Mouse (Mus musculus): ENCODE data around the gene Gpatch3.

Gpatch3 gene

DNA sequence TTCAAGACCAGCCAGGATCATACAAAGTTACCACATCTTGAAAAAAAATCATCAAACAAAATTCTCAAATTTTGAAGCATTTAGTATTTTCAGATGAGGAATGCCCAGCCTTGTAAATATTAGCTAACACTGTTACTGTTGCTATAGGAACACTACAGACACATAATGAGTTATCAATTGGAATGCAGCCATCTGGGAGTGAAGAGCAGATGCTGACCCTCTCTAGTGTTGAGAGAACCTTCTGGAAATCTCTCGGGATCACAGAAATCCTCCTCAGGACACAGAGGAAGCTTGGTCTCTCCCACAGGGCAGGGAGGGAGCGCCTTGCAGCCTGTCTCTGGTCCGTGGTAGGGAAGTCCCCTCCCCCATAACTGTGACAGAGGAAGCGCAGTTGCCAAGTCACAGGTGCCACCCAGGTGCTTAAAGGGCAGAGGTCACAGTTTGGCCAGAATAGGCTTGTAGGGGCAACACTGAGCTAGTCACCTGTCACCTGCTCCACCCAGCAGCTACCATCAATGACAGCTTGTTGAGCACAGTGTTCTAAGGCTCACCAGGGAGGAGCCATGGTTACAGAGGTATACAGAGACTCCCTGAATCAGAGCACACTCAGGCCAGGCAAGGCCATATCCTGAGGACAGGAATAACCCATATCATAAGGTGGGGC, 45.1 kb downstream of the Gpatch3 start:
- no peak for DNase-seq (ENCODE audit: low read depth, low spot score)

DNA sequence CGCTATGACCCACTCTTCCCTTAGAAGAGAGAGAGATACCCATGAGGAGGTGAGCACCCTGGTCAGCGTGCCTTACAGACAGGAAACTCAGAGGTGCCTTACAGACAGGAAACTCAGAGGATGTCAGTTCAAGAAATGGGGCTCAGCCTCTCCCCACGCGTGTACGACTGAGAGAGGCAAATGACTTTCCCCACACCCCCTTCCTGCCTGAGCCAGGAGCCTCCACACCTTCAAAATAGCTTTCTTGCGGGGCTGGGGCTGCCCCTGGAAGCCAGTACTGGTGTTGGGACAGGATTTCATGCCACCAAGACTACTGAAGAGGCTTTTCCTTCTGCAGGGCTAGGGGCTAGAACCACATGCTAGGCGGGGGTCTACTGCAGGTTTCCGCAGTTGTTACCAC, 46.1 kb downstream of the Gpatch3 start:
- DNase-seq (ENCODE audit: low read depth, low spot score) = no peak

DNA sequence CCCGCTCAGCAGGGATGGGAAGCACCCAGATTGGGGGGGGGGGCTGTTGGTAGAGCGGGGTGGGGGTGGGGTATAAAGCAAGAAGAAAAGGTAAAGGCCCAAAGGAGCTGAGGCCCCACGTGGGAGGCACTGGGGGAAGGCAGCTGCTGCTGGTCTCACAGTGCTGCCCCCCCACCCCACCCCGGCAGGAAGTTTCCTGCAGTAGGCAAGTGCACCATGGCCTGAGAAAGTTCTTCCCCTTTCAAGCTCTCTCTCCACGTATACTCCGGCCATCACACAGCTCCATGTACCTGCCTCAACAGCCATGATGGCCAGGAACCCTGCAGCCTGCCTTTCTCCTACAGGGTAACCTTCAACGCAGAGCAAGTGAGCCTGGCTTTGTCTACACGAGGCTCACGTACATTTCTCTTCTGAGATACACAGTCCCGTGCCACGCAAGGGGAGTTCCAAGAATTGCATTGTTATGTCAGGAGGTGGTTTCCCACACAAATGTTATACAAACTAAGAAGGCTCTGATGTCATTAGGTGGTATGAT, 47.7 kb downstream of the Gpatch3 start:
- peak; percentile 74 for DNase-seq (ENCODE audit: low read depth, low spot score)

DNA sequence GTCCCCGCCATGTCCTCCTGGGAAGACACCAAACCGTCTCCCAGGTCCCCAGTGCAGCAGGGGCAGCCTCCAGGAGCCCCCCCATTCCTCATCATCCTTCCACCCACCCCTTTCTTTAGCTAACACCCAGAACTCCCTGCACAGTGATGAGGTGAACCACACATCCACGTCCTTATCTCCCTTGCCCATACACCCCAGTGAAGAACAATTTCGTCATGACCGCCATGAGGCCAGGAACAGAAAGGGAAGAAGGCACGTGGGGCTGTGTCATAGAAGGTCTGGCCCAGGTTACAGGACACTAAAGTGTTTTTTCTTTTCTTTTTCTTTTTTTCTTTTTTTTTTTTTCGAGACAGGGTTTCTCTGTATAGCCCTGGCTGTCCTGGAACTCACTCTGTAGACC, 50.3 kb downstream of the Gpatch3 start:
- no peak for DNase-seq (ENCODE audit: low read depth, low spot score)

DNA sequence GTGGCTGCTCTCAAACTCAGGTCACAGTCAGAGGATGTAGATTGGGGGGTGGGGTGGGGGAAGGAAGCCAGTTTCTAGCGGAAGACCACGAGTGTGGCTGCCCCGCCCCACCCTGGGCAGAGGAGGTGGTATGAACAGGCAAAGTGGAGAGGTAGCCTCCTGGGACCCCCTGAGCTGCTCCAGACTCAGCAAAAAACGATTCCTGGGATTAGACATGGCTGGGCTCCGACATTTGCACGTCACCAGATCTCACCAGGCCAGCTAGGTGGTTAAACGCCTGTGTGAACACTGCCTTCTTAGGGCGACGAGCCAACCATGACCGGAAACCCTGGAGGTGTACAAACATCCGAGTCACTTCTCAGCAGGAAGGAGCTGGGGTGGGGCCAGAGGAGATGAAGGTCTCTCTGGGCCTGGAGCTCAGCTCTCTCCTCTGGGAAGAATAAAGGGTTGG, 51.1 kb downstream of the Gpatch3 start:
- peak; percentile 75 for DNase-seq (ENCODE audit: low read depth, low spot score)

DNA sequence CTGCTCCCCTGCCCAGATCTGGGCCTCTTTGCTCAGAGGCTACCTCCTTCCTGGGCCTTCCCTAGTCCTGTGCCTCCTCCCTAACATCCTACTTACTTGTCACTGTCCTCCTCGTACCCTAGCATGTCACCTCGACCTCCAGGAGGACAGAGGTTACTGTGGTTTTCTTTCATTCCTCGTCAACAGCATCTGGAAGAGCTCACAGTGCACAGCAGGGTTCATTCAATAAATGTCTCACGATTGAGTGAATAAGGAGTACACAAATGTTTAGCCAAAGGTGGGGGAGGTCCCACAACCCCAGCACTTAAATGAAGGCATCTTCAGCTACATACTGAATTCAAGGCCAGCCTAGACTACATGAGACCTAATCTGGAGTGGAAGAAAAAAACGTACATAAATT, 51.7 kb downstream of the Gpatch3 start:
- peak; percentile 60 for DNase-seq (ENCODE audit: low read depth, low spot score)

DNA sequence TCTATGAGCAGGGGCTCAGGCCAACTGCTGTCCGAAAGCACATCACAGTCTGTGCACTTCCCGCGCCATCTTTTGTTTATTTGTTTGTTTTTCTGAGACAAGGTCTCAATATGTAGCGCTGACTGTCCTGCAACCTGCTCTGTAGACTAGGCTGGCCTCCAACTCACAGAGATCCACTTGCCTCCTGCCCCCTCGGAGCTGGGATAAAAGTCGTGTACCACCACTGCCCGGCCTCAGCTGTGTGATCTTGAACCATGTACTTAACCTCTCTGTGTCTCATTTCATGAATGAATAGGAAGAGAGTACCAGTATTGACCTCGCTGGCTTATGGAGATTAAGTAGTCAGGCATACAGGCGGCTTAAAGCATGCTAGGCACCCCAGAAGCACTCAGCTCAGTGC, 52.1 kb downstream of the Gpatch3 start:
- no peak for DNase-seq (ENCODE audit: low read depth, low spot score)

DNA sequence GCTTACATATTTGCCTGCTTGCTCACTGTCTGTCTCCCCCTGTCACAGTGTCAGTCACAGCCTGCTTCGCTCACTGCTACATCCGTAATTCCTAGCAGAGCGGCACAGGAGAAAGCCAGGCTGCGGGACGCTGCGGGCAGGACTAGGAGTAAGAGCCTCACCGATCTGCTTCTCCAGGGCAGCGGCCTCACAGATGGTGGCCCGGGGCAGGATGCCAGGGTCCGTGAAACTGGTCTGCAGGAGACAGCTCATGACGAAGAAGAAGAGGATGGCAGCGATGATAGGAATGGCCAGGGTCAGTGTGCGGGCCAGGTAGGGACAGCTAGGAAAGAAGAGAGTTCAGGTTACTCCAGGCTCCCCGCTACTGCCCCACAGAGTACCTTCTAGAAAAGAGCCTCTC, 52.5 kb downstream of the Gpatch3 start:
- DNase-seq (ENCODE audit: low read depth, low spot score) = no peak

DNA sequence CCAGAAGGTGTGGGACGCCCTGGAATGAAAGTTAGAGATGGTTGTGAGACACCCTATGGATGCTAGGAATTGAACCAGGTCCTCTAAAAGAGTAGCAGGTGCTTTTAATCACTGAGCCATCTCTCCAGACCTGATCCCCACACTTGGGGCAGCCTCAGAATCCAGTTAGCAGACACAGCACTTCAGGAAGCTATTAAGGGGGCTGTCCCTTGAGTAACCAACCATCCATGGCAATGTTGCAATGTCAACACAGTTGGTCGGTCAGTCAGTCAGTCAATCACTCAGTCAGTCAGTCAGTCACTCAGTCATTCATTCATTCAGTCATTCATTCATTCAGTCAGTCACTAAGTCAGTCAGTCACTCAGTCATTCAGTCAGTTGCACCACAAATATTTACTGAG, 54.0 kb downstream of the Gpatch3 start:
- DNase-seq (ENCODE audit: low read depth, low spot score) = no peak

DNA sequence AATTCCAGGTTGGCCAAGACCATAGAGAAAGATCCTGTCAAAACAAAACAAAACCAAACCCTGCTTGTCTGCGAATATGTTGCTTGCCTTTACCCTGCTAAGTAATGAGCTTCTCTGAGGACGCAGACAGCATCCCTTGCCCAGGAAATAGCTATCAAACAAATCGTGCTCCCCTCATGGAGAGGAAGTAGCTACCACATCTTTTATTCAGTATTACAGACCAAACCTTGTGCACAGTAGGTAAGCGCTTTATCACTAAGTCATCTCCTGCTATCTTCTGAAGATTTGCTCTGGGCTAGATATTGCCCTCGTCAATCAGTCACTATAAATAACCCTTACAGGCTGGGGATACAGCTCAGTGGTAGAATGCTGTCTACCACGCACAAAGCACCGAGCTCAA, 54.6 kb downstream of the Gpatch3 start:
- DNase-seq (ENCODE audit: low read depth, low spot score) = no peak

DNA sequence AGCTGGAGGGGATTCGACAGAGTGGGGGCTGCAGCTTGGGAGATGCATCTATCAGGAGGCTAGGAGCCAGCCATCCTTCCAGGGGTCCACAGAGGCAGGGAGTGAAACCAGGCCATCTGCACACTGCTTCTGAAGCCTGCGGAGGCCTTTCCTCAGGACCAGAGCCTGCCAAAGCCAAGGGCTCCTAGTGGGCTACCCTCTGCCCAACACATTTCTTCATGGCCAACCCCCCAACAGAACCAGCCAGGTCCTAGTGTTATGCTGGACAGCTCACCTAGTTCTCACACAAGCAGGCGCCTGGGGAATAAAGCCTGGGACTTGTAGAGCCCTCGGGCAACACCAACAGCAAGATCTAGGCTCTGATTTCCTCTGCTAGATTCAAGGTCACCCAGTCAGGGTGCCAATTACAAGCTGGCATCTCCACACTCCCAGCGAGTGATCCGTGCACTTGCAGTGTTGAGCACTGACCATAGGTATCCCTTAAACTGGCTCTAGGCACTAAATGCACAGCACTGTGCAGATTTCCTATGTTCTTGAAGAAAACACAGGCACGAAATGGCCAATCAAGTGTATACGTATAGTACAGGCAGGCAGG, 55.9 kb downstream of the Gpatch3 start:
- DNase-seq (ENCODE audit: low read depth, low spot score) = no peak

DNA sequence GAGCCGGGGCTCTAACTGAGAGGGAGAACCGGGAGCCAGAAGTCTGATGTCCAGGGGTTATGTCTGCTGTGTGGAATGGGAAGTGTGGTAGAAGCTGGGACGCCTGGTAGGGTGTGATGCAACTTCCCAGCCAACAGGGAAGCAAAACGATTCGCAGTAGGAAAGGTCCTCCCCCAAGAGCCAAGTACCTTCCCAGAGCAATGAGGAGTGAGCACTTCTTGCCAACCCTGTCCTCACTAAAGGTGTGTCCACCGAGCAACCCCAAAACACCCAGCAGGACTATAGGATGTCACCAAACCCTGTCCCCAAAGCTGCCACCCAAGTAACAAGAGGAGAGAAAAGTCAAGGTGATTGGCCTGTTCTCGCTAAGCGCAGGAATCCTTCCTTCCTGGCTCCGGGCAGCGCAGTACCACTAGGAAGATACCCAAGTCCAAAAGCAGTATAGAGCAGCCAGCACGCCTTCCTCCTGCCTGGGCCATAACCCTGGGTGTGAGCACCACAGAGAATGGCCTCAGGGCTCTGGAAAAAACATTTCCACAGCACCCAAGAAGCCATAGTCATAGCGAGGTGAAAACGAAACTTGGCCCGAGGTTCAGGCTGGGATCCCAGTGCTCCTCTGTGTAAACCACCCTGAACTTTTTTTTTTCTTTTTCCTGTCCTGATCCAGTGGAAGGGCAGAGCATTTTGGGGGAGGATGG, 56.7 kb downstream of the Gpatch3 start:
- no peak for DNase-seq (ENCODE audit: low read depth, low spot score)

DNA sequence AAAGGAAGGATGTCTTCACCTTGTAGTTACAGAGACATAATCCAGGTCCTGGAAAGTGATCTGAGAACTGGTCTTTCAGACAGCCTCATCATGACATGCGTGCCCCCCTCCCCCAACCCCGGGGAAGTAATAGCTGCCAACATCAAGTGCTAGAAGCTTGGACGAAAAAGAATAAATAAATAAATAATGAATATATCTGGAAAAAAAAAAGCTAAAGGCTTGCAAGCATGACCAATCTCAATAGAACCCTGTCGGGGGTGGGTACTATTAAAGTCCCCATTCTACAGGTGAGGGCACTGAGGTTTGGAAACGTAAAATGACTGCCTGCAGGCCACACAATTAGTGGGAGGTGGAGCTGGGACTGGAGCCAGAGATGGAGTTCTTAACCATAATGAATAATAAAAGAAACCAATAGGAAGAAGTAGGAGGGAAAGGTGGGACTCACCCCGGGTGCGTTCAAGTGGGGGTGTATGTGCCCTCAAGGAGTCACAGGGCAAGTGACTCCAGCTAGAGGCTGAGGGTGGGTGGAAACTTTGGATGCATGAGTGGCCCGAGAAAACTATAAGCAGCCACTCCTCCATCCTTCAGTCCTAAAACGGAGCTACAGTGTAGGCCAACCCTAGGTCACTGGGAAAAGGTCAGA, 57.3 kb downstream of the Gpatch3 start:
- peak; percentile 84 for DNase-seq (ENCODE audit: low read depth, low spot score)

DNA sequence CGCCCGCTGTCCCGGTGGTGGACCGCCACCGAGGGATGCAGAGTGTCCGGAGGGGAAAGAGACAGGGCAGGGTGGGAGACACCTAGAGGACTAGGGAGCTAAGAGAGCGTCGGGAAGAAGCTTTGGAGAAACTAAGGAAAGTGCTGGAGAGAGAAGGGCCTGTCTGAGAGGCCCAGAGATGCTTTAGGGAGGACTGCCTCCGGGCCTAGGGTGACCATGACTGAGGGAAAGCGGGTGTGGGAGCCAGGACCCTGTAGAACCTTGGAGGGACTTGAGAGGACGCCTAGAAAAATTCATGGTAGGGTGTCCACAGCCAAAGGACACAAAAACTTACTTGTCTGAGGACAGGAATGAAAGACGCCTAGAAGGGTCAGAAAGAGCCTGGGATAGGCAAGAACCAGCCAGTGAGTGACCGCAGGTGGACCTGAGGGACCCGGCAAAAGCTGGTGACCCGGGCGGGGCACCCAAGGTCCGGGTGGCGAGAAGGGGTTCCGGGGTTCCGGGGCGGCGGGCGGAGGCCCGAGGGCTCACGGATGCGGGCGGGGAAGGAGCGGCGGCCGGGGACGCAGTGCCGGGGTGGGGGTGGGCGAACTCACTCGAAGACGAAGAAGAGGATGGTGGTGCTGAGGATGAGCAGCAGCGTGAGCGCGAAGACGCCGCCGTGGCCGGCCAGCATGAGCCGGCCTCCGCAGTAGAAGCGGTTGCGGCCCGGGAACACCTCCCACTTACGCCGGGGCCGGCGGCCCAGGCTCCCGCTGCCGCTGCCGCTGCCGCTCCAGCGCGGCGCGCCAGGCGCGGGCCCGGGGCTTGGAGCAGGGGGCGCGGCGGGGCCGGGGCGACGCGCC, 58.2 kb downstream of the Gpatch3 start:
- no peak for DNase-seq (ENCODE audit: low read depth, low spot score)

DNA sequence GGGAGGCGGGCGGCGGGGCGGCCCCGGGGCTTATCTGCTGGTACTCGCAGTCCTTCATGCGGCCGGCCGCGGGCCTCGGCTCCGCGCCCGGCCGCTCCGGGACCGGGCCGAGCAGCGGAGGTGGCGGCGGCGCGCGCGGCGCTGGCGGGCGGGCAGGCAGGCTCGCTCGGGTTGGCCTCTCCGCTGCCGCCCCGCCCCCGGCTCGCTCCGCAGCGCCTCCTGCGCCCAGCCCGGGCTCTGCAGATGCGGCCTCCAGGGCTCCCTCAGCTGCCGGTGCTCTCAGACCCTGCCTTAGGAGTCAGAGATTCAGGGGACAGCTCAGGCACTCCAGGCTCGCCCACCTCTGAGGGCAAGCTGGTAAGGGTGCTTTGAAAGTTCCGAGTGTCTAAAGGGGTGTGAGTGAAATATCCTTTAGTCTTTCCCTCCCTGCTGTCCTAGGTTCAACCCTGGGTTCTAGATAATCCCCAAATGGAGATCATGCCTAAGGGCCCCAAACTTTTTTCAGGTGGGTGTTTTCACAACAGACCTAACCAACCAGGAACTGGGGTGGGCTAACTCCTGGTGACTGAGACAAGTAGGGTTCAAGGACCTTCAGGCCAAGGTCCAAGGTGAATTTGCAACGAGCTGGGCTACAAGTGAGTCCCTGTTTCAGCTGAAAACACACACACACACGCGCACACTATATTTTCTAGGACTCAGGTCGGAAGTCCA, 58.9 kb downstream of the Gpatch3 start:
- peak; percentile 88 for DNase-seq (ENCODE audit: low read depth, low spot score)

Measured in ES-CJ7 (cell line).